Mouse (Mus musculus) testis, postnatal 14 days (tissue): Measurements from ENCODE around the gene Hrk.

Experiments
- DNase-seq: peaks from one replicate; pipeline ENCODE4 v3.0.0; 2021; ENCODE audit warnings: low spot score

Hrk gene

DNA sequence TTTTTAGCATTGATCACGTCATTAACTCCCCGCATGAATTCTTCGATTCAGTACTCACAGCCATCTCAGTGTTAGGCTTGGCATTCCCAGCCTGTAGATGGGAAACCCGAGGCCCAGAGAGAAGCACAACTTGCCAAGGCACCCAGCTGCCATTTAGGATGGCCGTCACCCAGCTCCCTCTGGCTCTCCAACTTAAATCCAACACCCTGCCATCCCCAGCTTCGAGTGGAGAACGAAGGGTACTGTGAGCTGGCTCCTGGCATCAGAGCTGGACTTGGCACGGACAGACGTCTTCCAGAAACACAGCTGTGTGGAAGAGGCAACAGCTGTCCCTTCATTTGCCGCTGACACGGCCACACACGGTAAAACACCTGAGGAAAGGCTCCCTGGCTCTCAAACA lies at the start of gene Hrk:
Gene Hrk, plus strand, starts transcription at position 68 of the 400 bp plus-strand sequence.
- no peak for DNase-seq

- no peak for DNase-seq
Measured at GRCm38 (mm10) chr5:118118351-118118750, 46.1 kb upstream of the Hrk start.

DNA sequence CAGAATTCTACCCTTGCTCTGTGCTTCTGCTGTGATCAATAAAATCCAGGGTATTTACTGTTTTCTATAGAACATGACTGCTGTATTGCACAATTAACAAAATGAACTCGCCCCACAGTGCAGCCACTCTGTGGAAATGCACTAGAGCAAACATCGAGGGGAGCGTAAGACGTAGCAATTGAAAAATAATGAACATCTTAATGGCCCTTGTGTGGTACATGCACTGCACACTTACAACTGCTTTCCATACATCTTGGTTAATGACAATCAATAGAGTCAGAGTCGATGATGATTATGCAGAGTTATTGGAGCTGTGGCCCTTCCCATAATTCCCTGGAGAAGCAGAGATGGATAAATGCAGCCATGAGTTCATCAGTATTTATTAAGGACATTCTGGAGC lies 45.5 kb upstream of the Hrk start:
- no peak for DNase-seq

- DNase-seq, result peak; percentile 40
Measured at GRCm38 (mm10) chr5:118120670-118121069, 43.8 kb upstream of the Hrk start.

- no peak for DNase-seq
Measured at GRCm38 (mm10) chr5:118121928-118122327, 42.5 kb upstream of the Hrk start.

DNA sequence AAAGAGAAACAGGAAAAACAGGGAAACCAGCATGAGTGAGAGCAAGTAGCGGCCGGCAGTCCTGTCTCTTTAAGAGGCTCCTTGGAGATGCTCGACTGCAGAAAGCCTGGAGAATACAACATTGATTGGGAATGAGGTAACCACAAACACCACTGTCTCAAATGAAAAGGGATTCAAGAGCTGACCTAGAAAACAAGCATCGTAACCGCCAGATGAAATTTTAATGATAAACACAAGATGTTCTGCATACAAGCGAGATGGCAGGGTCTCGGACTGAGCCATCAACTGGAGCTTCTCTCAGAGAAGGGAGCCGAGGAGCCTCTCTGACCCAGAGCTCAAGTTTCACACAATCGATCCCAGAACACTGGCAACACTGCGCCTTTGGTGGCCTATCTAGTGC lies 41.4 kb upstream of the Hrk start:
- DNase-seq, result no peak

DNA sequence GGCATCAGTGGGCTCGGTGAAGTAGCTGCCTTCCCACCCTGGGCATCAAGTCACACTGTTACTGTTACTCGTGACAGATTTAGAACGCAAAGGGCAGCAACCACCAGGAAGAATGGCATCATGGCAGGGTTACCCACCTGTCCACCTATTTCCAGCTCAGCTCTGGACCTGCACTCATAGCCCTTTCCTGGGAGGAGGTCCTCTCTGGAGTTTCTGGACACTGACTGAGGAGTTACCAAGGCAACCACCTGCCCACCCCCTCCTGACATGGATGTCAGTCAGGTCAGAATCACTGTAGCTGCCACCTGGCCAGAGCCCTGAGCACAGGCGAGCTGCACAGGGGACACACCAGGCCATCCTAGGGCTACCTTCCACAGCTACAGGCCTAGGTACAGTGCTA lies 37.8 kb upstream of the Hrk start:
- DNase-seq, result no peak

GRCm38 (mm10) chr5:118128208-118128607 lies 36.2 kb upstream of the Hrk start:
- DNase-seq, result no peak

DNA sequence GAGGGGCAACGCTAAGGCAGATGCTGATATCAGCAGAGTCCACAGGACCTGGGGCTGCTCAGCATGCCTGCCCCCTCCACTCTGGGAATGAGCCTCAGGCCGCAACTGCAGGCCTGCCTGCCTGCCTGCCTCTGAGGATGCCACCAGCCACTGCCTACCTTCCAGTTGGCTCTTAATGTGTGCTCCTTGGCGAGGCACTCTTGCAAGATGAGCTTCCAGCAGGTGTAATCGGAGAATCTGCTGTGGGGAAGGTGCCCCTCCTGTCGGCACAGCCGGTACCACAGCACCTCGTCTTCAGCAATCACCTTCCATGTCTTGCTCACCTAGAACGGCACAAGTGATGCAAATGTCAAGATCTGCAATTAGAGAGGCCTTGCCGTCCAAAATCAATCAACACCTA lies 35.8 kb upstream of the Hrk start:
- no peak for DNase-seq

DNA sequence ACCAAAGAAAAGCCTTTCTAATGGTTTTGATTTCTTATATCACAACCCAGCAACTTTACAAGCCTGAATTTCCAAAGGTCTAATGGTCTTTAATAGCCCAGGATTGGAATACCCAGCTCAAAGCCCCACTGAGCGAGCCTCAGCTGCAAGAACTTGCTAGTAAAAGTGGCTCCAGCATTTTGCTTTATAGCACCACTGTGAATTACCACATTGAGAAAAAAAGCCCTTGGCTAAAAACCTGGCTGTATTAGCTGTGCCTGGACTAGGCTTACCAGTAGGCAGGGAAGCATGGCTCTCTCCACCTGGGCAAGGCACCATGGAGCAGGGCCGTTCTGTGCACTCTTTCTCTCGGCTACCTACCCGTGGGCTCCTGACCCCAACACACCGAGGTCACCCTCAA lies 28.1 kb upstream of the Hrk start:
- DNase-seq, result no peak

GRCm38 (mm10) chr5:118139630-118140029 lies 24.8 kb upstream of the Hrk start:
- no peak for DNase-seq

GRCm38 (mm10) chr5:118142471-118142870 lies 22.0 kb upstream of the Hrk start:
- DNase-seq, result no peak

DNA sequence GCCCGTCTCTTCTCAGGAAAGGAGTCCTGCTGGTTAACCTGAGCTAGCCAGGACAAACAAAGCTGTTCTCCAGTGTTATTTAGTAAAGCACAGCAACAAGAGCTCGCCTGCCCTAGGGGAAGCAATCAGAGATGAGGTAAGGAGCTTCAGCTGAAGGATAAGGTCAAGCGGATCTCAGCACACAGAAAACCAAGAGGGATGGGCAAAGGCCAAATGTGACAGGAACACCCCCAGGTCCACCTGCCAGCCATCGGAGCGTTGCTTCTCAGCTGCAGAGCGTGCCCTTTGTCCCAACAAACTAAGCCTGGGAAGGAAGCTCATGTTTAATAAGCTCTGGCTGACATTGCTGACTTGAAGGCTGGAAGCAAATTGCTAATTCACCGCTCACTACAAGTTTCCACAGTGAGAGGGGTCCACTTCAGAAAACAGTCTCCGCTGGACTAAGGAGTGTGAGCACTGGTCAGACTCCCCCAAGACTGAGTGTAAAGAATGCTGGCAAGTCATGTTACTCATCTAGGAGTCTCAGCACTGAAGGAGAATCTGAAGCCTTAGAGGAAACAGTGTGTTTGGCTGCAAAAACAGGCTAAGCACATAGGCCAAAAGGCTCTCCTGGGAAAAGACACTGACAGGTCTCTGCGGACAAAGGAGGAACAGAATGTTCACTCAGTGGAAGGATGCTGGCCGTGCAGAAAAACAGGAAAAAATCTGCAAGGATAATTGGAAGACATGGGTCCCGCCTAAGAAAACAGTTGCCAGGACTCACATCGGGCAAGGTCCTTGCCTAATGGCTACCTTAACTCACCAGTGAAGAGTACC lies 21.0 kb upstream of the Hrk start:
- peak; percentile 60 for DNase-seq

GRCm38 (mm10) chr5:118144327-118144726 lies 20.1 kb upstream of the Hrk start:
- DNase-seq, result no peak

- no peak for DNase-seq
Measured at GRCm38 (mm10) chr5:118144770-118145169, 19.7 kb upstream of the Hrk start.

- DNase-seq, result no peak
Measured at GRCm38 (mm10) chr5:118145458-118145857, 19.0 kb upstream of the Hrk start.

- no peak for DNase-seq
Measured at GRCm38 (mm10) chr5:118145999-118146679, 18.3 kb upstream of the Hrk start.

DNA sequence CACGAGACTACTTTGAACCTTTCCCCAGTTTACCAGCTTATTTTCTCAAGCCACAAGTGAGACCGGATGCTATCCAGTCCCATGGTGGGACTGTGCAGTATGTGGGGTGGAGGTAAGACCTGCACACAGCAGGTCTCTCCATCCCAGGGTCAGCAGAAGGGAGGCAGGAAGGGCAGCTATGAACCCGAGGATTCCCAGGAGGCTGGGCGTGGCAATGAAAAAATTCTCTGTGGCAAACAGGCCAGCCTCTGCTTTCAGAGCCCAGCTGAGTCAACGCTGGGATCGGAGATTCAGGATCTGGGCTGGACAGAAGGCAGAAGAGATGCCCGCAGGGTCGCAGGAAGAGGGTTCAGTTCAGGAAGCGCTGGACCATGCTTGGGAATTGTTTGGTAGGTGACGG lies 17.2 kb upstream of the Hrk start:
- no peak for DNase-seq

DNA sequence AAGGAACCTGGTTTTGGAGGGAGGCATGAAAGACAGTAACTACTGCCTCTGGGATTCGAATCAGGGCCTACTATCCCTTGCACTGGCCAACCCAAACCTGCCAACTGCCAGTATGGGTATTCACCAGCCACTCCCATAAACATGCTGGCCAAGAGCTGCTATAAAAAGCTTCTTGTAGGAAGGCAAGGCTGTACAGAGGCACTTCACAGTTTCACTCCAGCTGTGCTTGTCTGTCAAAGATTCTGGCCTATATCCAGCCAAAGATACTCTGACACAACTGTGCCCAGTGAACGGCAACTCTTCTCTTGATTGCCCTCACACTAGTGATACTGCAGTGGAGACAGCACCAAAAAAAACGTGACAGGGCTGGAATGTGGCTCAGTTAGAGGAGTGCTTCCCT lies 14.7 kb upstream of the Hrk start:
- DNase-seq, result no peak

DNA sequence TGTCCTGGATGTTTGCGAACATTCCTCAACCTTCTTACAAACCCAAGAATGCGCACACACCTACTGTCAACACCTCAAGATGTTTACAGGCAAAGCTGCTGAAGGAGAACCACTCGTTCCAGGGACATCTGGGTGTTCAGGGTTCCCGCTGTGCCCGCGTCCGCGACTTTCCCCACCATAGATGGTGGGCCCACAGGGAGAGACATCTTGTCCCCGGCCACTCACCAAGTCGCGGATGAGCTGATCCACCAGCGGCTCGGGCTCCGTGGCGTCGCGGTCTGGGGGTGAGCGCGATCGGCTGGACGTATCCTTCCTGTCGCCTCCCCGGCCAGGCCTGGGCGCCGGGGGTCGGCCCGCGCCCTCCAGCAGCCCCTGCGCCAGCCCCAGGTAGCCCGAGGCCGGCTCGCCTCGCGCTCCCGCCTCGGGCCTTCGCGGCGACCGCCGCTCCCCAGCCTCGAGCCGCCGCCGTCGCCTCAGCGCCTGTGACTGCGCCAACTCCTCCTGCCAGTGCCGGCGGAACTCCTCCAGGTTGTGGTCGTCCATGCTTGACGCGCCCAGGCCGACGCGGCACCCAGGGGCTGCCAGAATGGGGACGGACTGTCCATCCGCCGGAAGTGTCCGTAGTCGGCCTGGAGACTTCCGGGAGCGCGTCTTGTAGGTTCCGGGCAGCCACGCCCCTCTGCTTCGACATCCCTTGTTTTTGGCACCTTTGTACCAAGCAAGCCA lies 9.4 kb upstream of the Hrk start, which contains the start of gene Fbxw8:
Gene Fbxw8, minus strand, starts transcription at position 626 of the 726 bp plus-strand sequence.
- peak; percentile 89 for DNase-seq

GRCm38 (mm10) chr5:118155565-118155947 lies 8.9 kb upstream of the Hrk start:
- DNase-seq, result no peak

DNA sequence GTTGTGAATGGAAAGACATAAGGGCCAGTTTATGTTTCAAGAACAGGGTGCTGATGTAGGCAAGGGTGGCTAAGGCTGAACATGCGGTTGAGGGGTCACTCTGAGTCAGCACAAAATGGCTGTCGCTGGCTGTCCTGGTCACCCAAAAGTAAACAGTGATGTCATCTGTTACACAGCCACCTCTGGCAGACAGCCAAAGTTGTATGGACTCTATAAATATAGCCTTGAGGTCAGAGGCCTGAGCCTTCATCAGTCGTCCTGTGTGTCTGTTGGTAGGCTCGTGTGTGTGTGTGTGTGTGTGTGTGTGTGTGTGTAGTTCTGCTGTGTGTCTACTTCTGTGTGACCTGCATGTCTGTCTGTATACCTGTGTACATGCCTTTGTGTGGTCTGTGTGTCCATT lies 7.5 kb upstream of the Hrk start:
- no peak for DNase-seq

DNA sequence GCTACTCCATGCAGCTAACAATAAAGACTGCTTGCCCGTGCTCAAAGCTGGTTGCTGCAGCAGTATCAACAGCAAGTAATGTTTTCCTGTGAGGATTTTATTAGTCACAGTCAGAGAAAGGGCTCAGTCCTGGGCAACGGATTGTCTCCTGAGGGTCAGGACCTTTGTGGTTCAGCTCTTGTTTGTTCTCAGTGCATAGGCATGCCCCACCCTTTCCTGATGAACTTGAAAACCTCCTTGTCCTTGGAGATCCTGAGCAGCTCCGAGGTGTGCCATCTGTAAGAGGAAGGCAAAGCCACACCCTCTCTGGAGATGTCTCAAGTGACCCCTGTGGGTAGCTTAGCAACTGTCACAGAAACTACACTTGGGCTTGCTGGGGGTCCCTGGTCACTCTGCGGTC lies 3.8 kb upstream of the Hrk start:
- DNase-seq, result no peak
